Mouse (Mus musculus): ENCODE measurements around the gene Cry2. TPM values are rescaled to one million over a fixed set of nuclear protein-coding genes. Genes with fewer than 3 reads are reported as not detected.

Cry2 gene
- total RNA-seq, 2 experiments from 2014 or later, result 18.5 to 21.2 TPM

DNA sequence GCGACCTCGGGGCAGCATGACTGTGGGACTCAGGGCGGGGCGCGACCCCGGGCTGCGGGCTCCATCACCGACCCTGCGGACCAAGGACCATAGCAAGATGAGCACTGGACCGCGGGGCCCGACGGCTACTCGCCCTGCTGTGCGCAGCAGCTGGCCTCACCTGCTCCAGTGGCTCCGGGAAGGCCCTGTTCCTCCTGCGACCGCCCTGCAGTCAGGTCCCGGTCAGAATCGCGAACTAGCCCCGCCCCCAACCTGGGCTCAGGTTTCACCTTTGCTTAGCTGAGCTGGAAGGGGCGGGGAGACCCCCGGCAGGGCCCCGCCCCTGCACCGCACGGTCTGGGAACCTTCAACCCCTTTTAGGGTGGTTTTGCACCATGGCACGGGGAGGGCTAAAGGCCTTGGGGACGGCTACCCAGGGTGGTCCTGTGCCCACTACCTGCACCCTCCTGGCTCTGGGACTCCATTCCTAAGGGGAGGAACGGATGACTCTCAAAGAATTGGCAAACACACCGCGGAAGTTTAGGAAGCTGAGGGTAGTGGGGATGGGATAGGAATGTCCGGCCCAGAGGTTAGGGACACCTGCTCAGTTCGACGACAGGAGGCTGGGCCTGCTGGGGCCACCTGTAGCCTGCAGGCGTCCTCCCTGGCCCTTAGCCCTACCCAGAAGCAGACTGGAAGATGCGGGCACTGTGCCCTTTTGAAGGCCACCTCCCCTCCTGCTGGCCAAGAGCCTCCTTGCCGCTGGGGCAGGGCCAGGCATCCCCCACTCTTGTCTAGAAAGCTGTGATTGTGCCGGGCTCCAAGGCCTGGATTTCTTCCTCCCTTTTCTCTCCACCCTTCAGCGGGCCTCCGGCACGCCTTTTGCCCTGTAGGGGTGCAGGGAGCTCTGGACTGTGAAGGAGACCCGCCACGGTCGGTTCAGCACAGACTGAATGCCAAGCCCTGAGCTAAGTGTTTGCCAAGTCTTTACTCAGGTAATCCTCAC is 62.7 kb downstream of the Cry2 start:
- DNase-seq (ENCODE audit: low spot score), result no peak

GRCm38 (mm10) chr2:92370375-92370774 is 63.5 kb downstream of the Cry2 start:
- DNase-seq (ENCODE audit: low spot score), result no peak

DNA sequence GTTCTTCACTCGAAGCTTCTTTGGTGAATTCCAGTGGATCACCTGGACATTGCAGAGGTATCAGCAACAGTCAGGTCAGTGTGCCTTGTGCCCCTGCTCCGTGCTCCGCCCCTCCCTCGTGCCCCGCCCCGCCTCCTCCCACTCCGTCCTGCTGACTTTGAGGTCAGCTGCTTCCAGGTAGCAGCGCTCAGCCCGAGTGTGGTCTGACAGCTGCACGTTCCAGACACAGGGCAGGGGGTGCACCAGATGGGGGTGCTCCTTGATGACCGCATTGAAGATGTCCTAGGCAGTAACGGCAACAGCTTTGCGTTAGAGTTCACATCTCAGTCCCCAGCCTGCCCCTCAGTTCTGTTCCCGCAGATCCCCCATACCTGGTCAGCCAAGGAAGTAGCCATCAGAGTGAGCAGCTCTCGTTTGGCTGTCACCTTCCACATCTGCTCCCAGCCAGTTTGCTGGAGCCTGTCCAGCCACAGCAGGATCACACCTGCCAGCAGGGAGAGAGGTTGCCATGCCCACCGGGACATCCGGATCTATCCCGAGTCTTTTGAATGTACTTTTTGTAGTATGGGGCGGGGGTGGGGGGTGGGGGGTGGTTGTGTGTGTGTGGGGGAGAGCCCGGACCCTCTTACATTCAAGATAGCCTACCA is 66.3 kb downstream of the Cry2 start:
- no peak for DNase-seq (ENCODE audit: low spot score)

GRCm38 (mm10) chr2:92365568-92365967 is 68.3 kb downstream of the Cry2 start:
- DNase-seq (ENCODE audit: low spot score), result no peak

GRCm38 (mm10) chr2:92364086-92364485 is 69.8 kb downstream of the Cry2 start:
- DNase-seq (ENCODE audit: low spot score), result no peak

DNA sequence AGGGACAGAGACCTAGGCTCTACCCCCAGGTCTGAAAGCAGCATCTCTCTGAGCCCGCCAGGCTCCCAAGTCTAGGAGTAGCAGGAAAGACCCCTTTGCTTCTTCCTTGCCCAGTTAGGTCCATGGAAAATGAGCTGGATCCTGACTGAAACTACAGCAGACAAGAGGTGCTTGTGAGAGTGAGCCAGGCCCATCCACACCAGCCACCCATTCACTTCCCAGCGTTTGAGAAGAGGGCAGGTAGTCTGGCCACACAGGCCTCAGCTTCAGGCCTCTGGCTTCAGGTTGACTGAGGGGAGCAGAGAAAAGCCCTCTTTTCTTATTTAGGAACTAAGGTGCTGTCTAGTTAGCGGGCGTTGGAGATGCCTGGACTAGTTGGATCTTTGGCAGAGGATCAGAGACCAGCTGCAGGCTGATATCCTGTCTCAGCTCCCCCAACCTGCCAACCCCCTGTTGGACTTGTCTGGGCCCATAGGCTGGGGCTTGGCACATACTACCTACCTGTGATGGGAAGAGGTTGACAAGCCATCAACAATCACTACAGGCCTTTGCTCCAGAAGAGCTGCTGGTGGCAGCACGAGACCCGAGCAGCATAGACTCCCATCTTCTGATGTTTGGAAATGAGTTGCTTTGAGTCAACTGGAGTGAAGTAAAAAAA is 71.1 kb downstream of the Cry2 start:
- no peak for DNase-seq (ENCODE audit: low spot score)

DNA sequence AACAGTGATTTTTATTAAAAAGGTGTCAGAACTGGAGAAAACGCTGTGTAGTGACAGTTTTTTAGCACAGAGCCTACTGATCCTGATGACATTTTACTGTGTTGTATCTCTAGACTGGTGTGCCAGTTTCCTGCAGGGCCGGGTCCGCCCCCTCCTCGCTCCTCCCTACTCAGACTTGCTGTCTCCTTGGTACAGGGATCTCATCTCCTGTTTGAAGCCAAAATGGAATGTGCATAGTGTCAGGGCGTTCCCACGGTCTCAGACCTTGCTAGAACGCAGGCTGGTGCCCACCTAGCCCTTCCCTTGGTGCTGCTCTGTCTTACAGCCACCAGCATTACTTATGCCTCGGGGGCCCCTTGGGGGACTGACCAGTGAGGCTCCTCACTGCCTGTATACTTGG is 72.0 kb downstream of the Cry2 start:
- DNase-seq (ENCODE audit: low spot score), result no peak

DNA sequence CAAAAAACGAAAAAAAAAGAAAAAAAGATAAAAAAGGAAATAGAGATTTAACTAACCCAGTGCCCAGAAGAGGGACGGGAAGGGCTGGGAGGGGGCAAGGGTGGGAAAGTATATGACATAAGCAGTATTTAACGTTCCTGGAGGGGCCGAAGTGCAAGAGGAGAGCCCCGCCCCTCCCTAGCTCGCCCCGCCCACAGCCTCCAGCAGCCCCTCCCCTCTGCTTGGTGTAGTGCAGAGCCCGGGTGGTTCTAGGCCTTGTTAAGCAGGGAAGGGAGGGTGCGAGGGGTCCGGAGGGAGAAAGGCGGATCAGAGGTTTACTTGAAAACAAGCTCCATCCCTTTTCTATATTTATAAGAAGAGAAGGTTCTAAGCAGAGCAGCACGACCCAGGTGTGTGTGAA is 73.0 kb downstream of the Cry2 start:
- DNase-seq (ENCODE audit: low spot score), result no peak

- no peak for DNase-seq (ENCODE audit: low spot score)
Observed at GRCm38 (mm10) chr2:92360186-92360823, 73.5 kb downstream of the Cry2 start.

DNA sequence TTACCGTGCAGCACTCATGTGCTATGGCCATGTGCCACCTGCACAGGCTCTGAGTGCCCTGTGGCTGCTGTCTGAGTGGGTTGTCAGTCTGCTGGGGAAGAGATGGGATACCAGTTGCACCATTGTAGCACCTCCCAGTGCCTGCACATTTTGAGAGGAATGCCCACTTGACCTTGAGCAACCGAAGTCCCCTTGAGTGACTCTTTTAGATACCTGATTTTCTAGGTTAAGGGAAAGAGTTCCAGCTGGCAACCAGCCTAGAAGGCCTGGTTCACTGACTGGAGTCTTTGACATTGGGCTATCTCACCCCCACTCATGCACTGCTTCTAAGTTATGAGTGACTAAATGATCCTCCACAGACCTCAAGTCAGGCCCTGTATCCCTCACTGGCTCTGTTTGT is 74.5 kb downstream of the Cry2 start:
- DNase-seq (ENCODE audit: low spot score), result no peak

- DNase-seq (ENCODE audit: low spot score), result no peak
Observed at GRCm38 (mm10) chr2:92354224-92354623, 79.6 kb downstream of the Cry2 start.

Small RNA genes within 50 kb of the gene (microRNA-seq; reads per million reads assigned to microRNA genes)
- not detected for gene Mir7000

Other genes with a start within 250 kb of the Cry2 start
- 10 to 100 TPM; 18.6 to 20.0 TPM for gene Pex16, start 59.4 kb downstream of the Cry2 start, total RNA-seq (2021)
- gene Large2, start 59.2 kb downstream of the Cry2 start, total RNA-seq (2021), result under 1 TPM in 1 of 2 experiments, not detected in 1; 0.57 TPM
- under 1 TPM; 0.66 to 0.73 TPM for gene 1700029I15Rik, start 51.5 kb downstream of the Cry2 start, total RNA-seq (2021)
- gene Mapk8ip1, start 32.8 kb downstream of the Cry2 start, total RNA-seq (2021), result 1 to 10 TPM; 2.8 to 2.9 TPM
- 1 to 10 TPM; 4.3 to 6.0 TPM for gene Slc35c1, start 26.5 kb upstream of the Cry2 start, total RNA-seq (2021)
- 1 to 10 TPM in 1 of 2 experiments, under 1 TPM in 1; 0.80 to 1.9 TPM for gene Chst1, start 165.7 kb upstream of the Cry2 start, total RNA-seq (2021)